Mouse (Mus musculus) 3134 (cell line): ENCODE data around the gene Clstn1.

Experiments
- DNase-seq: peaks from one replicate; pipeline ENCODE4 v3.0.0-alpha.2; 2011; ENCODE audit warnings: low spot score; ENCODE audit not compliant: insufficient read length; ENCODE audit errors: extremely low read depth

The Clstn1 gene

GRCm38 (mm10) chr4:149665016-149665691 is 78.9 kb downstream of the Clstn1 start:
- no peak for DNase-seq

DNA sequence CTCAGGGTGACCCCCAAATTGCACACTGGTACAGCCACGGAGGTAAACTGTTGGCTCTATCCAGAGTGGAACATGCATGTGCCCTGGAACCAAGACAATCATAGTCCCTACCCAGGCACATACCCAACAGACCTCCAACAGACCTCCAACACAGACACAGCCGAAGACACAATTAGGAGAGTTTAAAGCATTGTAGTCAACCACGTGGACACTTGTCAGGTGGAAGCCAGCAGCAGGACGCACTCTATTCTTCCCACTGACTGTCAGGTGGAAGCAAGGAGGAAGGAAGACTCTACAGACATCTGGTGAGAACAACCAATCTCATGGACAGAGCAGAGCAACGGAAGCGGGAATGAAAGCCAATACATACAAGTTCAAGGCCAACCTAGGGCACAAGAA is 79.4 kb downstream of the Clstn1 start:
- DNase-seq: no peak

- DNase-seq: no peak
Observed at GRCm38 (mm10) chr4:149671175-149671574, 84.9 kb downstream of the Clstn1 start.

DNA sequence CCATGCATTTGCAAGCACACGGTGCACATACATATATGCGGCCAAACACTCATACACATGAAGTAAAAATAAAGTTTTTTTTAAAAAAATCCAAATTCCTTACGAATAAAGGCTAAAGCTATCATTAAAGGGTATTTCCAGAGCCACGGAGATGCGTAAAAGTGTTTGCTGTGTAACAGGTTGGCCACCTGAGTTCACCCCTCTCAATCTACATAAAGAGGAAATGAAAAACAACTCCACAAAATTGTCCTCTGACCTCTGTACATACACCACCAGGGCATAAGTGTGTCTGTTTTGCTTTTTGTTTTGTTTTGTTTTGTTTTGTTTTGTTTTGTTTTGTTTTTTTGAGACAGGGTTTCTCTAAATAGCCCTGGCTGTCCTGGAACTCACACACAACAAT is 86.5 kb downstream of the Clstn1 start:
- DNase-seq: no peak

GRCm38 (mm10) chr4:149674814-149675377 is 88.6 kb downstream of the Clstn1 start:
- no peak for DNase-seq

DNA sequence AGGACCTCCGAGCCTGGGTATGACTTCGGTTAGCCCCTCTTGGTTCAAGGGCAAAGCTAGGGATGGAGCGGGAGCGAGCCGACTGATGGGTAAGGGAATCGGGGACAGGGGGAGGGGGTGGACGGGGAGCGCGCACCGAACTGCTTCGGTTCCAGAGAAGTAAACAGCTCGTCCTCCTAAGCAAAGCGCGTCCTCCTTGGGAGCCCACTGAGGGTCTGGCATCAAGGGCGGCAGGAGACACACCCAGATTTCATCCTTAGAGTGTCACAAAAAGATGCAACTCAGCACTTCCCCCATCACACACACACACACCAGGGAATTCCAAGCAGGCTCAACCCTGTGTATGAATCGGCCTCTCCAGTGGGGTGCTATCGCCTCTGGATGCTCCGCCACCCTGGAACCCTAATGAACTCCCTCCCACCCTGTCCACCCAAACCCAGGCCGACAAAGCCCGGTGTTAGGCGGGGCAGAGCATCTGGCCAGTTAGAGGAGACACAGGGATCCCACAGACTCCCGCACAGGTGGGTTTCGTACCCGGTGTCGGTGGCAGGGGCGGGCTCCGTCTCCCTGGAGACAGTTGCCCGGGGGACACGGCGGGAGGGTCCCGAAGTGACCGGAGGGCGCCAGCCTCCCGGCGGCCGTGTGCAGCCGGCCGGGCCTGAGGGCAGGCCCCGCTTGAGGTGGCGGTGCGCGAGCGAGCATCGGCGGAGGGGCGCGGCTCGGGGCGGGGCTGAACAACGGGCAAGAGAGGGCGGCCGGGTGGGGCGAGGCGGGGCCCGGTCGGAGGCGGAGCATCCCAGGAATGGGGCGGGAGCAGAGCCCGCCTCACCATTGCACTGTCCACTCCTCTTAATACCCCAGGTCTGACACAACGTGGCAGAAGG is 89.4 kb downstream of the Clstn1 start:
- peak; percentile 87 for DNase-seq

DNA sequence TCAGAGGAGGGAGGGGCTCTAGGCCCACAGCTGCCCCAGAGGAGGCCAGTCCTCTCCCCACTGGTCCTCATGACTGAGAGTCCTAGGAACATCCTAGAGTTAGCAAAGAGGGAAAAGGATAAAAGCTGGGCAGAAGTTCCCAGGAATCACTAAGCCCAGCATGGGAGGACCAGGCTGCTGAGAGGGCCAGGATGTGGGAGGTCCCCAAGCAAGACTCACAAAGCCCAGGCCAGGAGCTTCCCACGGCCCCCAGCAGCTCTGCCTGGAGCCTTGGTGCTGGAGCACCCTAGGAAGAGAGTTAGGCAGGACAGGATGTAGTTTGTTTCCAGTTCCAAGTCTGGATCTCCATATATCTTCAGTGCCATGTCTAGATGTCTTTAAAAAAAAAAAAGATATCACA is 91.7 kb downstream of the Clstn1 start:
- DNase-seq: no peak

GRCm38 (mm10) chr4:149679056-149679770 is 92.9 kb downstream of the Clstn1 start:
- no peak for DNase-seq

DNA sequence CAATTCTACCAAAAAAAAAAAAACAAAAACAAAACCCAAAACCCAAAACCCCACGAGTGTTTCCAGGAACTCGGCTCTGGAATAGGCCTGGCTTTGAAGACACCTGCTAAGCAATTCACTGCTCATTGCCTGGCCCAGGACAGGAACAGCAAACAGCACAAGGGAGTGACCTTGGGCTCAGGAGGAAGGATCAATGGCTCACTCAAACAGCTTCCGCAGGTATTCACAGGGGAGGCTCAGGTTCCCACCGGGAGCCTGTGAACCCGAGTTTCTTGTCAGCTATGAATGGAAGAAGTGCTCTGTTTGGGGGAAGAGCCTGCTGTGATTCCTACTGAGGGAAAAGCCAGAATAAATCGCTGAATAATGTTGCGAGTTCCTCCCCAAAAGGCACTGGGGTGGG is 97.6 kb downstream of the Clstn1 start:
- no peak for DNase-seq

DNA sequence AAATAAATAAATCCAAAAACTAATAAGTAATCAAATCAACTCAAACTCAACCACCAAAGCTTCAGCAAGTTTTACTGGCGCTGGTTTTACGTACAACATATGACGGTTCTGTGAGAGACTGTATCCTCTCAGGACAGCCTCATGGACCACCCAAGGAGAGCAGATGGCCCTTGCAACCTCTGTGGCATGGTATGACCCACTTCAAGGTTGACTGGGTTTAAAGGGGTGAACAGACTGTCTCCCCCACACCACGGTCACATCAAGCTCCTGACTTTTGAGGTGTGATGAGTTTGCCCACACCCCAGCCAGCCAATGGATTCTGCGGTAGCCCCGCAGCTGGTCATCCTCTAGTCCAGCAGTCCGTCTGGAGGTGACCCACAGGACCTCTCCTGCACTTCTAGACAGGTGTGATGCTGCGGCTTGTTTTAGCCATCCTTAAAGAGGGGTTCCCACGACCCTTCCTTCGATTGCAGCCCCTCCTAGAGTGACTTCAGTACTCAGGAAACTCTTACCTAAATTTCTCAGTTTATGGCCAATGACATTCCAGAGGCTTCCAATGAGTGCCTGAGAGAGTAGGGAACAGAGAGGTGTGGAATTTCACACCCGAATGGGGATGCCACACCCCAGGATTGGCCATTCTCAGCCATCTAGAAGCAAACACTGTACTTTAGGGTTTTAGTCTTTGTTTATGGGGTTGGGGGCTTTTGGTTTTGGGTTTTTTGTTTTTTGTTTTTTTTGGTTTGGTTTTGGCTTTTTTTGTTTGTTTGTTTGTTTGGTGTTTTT is 98.8 kb downstream of the Clstn1 start:
- DNase-seq: no peak

GRCm38 (mm10) chr4:149688861-149689260 is 102.6 kb downstream of the Clstn1 start:
- DNase-seq: no peak

DNA sequence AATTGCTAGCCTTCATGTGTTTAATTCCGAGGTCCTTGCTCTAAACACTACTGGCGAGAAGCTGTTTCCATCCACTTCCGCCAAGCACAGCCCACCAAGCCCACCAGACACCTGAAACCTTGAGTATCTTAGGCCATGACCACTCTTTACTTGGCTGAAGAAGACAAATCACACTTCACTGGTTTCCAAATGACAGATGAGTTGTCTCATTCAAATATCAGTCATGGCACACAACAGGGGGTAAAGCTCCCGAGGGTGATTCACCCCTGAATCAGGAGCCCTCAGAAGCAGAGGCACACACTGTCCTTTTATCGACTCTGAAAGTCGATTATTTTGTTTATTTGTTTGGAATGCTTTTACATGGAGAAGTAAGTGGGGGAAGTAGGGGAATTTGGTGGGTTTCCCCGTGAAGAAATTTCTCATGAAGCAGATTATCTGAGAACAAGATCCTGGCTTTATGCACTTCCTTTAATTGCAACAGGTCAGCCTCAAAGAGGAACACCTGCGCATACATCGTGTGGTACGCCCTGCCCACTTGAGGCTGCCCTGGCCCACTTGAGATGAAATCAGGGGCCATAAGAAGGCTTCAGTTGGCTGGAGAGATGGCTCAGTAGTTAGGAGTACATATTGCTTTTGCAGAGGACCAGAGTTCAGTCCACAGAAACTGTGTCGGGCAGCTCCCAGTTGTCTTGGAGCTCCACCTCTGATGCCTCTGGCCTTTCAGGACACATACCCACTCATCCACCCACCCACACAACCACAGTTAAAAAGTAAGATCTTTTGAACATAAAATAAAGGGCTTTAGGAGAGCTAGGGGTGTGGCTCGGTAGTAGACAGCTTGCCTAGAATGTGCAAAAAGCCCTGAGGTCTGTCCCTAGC is 103.8 kb downstream of the Clstn1 start:
- DNase-seq: no peak

- no peak for DNase-seq
Observed at GRCm38 (mm10) chr4:149690828-149691280, 104.6 kb downstream of the Clstn1 start.

- DNase-seq: no peak
Observed at GRCm38 (mm10) chr4:149691368-149691767, 105.1 kb downstream of the Clstn1 start.

- DNase-seq: no peak
Observed at GRCm38 (mm10) chr4:149696189-149696971, 110.1 kb downstream of the Clstn1 start.

GRCm38 (mm10) chr4:149697506-149698196 is 111.4 kb downstream of the Clstn1 start:
- no peak for DNase-seq

DNA sequence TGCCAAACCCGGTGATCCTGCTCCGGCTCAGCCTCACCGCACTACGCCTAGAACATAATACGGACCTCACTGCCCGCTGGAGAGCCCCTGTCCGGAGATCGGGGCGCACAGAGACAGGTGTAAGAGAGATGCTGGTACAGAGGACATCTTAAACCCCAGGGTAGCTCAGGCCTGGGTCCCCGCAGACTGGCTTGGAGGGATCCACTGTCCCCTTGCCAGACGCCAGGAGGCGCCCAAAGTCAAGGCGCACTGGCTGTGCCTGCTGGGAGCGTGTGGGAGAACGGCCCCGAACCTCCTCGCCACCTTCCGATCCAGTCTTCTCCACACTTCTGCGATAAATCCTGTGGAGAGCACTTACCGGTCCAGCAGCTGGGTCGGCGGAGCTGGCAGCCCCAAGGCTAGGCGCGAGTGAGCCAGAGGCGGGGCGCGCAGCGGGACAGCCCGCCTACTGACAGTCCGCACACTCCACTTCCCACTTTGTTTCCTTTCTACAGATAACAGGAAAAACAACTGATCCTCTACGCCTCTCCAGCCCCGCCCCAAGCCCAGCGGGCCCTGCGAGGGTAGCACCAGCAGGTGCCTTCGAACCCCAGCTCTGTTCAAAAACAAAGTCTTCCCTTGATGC is 112.0 kb downstream of the Clstn1 start:
- no peak for DNase-seq
